Mouse (Mus musculus): ENCODE results near the gene Bcas3. TPM values are rescaled to one million over a fixed set of nuclear protein-coding genes. Genes with fewer than 3 reads are reported as not detected.

The Bcas3 gene
- polyA plus RNA-seq (2015; fragmentation: Nextera tagmentation; extraction: Ambion mirVana), result 29.7 and 38.7 TPM in 2 replicates

DNA sequence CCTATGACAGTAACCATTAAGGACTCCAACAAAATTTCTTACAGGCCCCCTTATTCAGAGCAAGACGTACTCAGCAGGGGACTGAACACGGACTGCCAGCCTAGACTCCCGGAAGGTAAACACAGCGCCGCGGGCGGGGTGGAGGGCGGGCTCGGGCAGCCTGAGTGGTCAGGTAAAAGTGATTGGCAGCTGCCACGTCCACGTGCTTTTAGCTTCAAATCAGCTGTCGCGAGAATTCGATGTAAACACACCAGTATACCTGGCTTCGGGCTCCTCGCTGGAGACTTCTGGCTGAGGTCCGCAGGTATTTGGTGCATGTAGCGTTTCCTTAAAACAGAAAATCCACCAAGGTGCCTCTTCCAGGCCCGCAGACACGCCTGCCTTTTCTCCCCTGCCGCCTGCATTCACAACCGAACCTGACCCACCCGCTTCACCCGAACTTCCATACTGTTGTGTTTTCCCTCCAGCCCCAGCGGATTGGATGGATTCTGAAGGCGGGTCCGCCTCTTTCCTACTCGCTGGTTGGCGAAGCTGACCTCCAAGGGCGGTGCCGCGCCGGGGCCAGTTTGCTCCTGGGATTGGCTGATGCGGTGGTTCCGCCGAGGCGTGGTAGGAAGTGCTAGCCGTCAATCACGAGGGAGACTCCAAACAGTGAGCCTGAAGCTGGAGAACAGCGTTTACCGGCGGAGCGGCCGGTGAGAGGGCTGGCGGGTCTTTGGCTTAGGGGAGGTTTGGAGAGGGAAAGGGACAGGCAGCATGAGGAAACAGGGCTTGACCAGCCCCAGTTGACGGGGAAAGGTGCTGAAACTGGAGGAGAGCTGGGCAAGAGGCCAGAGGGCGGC, at the start of gene Bcas3:
TSS of gene Bcas3 (plus strand) at position 629 of the 842 bp plus-strand sequence.
- peak within 1 kb of the TSS; percentile 59; the same call in 1 of the 2 replicates for H3K27ac ChIP-seq (ENCODE audit: low read depth, low read length)
- peaks cover 4% of the 10 kb centered on the region; the same call in 1 of the 2 replicates for H3K36me3 ChIP-seq (ENCODE audit: control insufficient read depth, insufficient read depth, low read length)
- H3K4me3 ChIP-seq (ENCODE audit: low read length), result peak within 1 kb of the TSS; percentile 77
- peak within 1 kb of the TSS; percentile 76 for H3K4me2 ChIP-seq (ENCODE audit: low read length)
- no peaks in the 10 kb centered on the region for H3K27me3 ChIP-seq (replicated peaks; ENCODE audit: control insufficient read depth, insufficient read depth, low read length)
- ATAC-seq, result peak; percentile 99
- H3K9me3 ChIP-seq (ENCODE audit: control insufficient read depth, low read length), result no peaks in the 10 kb centered on the region
- peaks cover 10% of the 10 kb centered on the region for H3K4me1 ChIP-seq (ENCODE audit: control insufficient read depth, insufficient read depth, low read depth, low read length)
- H3K9ac ChIP-seq (ENCODE audit: low read depth, low read length), result peak within 1 kb of the TSS; percentile 86
- under 1% methylated on average over 47 of the region's 47 CpGs for WGBS

- Histone ChIP-seq H3K27ac (ENCODE audit: low read depth, low read length) (no peak overlapping the region), H3K27me3 (replicated peaks; ENCODE audit: control insufficient read depth, insufficient read depth, low read length) (no peaks in the 10 kb centered on the region), H3K4me3 (ENCODE audit: low read length) (no peak overlapping the region), H3K4me2 (ENCODE audit: low read length) (no peak overlapping the region), H3K9me3 (ENCODE audit: control insufficient read depth, low read length) (no peaks in the 10 kb centered on the region), H3K4me1 (ENCODE audit: control insufficient read depth, insufficient read depth, low read depth, low read length) (no peaks in the 10 kb centered on the region), H3K9ac (ENCODE audit: low read depth, low read length) (no peak overlapping the region), H3K36me3 (ENCODE audit: control insufficient read depth, insufficient read depth, low read length) (no peaks in the 10 kb centered on the region)
- ATAC-seq, result no peak
- 70% methylated on average over 4 of the region's 4 CpGs for WGBS
These were observed 46.2 kb upstream of the Bcas3 start for GRCm38 (mm10) chr11:85306577-85307260.

DNA sequence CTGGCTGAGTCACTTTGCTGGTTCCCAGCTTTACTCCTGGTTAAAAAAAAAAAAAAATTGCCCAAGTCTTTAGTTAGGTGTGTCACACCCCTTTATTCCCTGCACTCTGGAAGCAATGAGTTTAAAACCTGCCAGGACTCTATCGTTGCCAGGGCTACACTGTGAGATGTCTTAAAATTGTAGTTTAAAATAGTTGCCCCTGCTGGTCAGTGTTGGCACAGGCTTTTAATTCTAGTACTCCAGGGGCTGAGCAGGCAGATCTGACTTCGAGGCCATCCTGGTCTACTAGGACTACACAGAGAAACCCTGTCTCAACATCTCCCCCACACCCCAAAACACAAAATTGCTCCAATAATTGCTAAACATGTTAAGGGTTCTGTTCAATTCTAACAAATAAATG, 44.2 kb upstream of the Bcas3 start:
- 86% methylated on average over 2 of the region's 2 CpGs for WGBS
- no peak overlapping the region for H3K4me2 ChIP-seq (ENCODE audit: low read length)
- no peak overlapping the region for H3K27ac ChIP-seq (ENCODE audit: low read depth, low read length)
- peaks cover 16% of the 10 kb centered on the region for H3K4me1 ChIP-seq (ENCODE audit: control insufficient read depth, insufficient read depth, low read depth, low read length)
- ATAC-seq, result no peak
- no peaks in the 10 kb centered on the region for H3K27me3 ChIP-seq (replicated peaks; ENCODE audit: control insufficient read depth, insufficient read depth, low read length)
- no peaks in the 10 kb centered on the region for H3K36me3 ChIP-seq (ENCODE audit: control insufficient read depth, insufficient read depth, low read length)
- H3K4me3 ChIP-seq (ENCODE audit: low read length), result no peak overlapping the region
- no peaks in the 10 kb centered on the region for H3K9me3 ChIP-seq (ENCODE audit: control insufficient read depth, low read length)
- no peak overlapping the region for H3K9ac ChIP-seq (ENCODE audit: low read depth, low read length)

DNA sequence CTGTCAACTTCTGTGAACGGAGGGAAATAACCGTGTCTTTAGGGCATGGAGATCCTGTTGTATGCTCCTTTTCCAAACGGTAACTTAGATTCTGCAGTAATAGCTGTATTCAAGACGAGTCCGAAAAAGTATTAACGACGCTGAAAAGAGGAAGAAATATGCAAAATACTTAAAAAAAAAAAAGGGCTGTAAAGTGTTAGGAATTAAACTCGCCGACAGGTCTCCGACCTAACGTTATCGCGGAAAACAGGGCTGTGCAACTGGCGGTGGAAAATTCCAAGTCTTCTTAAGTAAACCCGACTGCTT, 42.6 kb upstream of the Bcas3 start:
- H3K9me3 ChIP-seq (ENCODE audit: control insufficient read depth, low read length), result no peaks in the 10 kb centered on the region
- no peaks in the 10 kb centered on the region for H3K36me3 ChIP-seq (ENCODE audit: control insufficient read depth, insufficient read depth, low read length)
- H3K4me1 ChIP-seq (ENCODE audit: control insufficient read depth, insufficient read depth, low read depth, low read length), result peaks cover 20% of the 10 kb centered on the region
- no peaks in the 10 kb centered on the region for H3K27me3 ChIP-seq (replicated peaks; ENCODE audit: control insufficient read depth, insufficient read depth, low read length)
- no peak for ATAC-seq
- H3K27ac ChIP-seq (ENCODE audit: low read depth, low read length), result no peak overlapping the region; the same call in 1 of the 2 replicates
- 2% methylated on average over 15 of the region's 15 CpGs for WGBS
- peak overlapping the region; percentile 60 for H3K9ac ChIP-seq (ENCODE audit: low read depth, low read length)
- peak overlapping the region; percentile 99 for H3K4me3 ChIP-seq (ENCODE audit: low read length)
- peak overlapping the region; percentile 68 for H3K4me2 ChIP-seq (ENCODE audit: low read length)

- Histone ChIP-seq H3K4me2 (ENCODE audit: low read length) (peak within 1 kb of the TSS; percentile 68), H3K4me3 (ENCODE audit: low read length) (peak within 1 kb of the TSS; percentile 99), H3K27ac (ENCODE audit: low read depth, low read length) (peak within 1 kb of the TSS; percentile 93), H3K9ac (ENCODE audit: low read depth, low read length) (peak within 1 kb of the TSS; percentile 90), H3K4me1 (ENCODE audit: control insufficient read depth, insufficient read depth, low read depth, low read length) (peaks cover 20% of the 10 kb centered on the region), H3K9me3 (ENCODE audit: control insufficient read depth, low read length) (no peaks in the 10 kb centered on the region), H3K36me3 (ENCODE audit: control insufficient read depth, insufficient read depth, low read length) (no peaks in the 10 kb centered on the region), H3K27me3 (replicated peaks; ENCODE audit: control insufficient read depth, insufficient read depth, low read length) (no peaks in the 10 kb centered on the region)
- under 1% methylated on average over 59 of the region's 78 CpGs for WGBS
- ATAC-seq, result peak; percentile 95
These were observed 42.0 kb upstream of the Bcas3 start, which contains the start of gene Ppm1d for GRCm38 (mm10) chr11:85310713-85311574. TSS of gene Ppm1d (plus strand) at chr11:85311244.

GRCm38 (mm10) chr11:85311645-85312490, 41.1 kb upstream of the Bcas3 start:
- Histone ChIP-seq H3K9me3 (ENCODE audit: control insufficient read depth, low read length) (no peaks in the 10 kb centered on the region), H3K4me3 (ENCODE audit: low read length) (peak overlapping the region; percentile 99), H3K4me2 (ENCODE audit: low read length) (peak overlapping the region; percentile 65), H3K4me1 (ENCODE audit: control insufficient read depth, insufficient read depth, low read depth, low read length) (peaks cover 20% of the 10 kb centered on the region), H3K36me3 (ENCODE audit: control insufficient read depth, insufficient read depth, low read length) (no peaks in the 10 kb centered on the region), H3K9ac (ENCODE audit: low read depth, low read length) (peak overlapping the region; percentile 90), H3K27ac (ENCODE audit: low read depth, low read length) (peak overlapping the region; percentile 93), H3K27me3 (replicated peaks; ENCODE audit: control insufficient read depth, insufficient read depth, low read length) (no peaks in the 10 kb centered on the region)
- peak; percentile 15; the same call in 1 of the 2 replicates for ATAC-seq
- WGBS, result under 1% methylated on average over 43 of the region's 56 CpGs

DNA sequence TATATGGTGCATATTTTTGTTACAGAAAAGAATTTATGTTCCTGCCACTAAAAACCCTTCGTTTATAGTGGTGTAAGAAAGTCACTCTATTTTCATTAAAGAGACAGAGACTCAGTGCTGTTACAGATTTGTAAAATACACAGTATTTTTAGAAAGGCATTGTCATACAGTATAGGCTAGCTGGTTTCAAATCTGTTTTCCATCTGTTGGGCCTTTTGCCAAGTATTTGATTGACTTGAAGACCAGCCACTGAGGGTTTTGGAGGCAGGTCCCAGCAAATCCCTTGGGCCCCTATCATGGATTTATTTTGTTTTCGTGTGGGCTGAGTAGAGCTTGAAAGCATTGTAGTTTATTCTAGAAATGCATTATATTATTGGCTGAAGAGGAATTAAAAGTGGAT, 40.1 kb upstream of the Bcas3 start:
- Histone ChIP-seq H3K9ac (ENCODE audit: low read depth, low read length) (no peak overlapping the region; the same call in 1 of the 2 replicates), H3K4me2 (ENCODE audit: low read length) (peak overlapping the region; percentile 65), H3K9me3 (ENCODE audit: control insufficient read depth, low read length) (no peaks in the 10 kb centered on the region), H3K27me3 (replicated peaks; ENCODE audit: control insufficient read depth, insufficient read depth, low read length) (no peaks in the 10 kb centered on the region), H3K4me1 (ENCODE audit: control insufficient read depth, insufficient read depth, low read depth, low read length) (peaks cover 20% of the 10 kb centered on the region), H3K27ac (ENCODE audit: low read depth, low read length) (no peak overlapping the region), H3K36me3 (ENCODE audit: control insufficient read depth, insufficient read depth, low read length) (no peaks in the 10 kb centered on the region), H3K4me3 (ENCODE audit: low read length) (peak overlapping the region; percentile 99)
- ATAC-seq, result no peak
- WGBS, result 27% methylated on average over 2 of the region's 2 CpGs

- H3K9me3 ChIP-seq (ENCODE audit: control insufficient read depth, low read length), result no peaks in the 10 kb centered on the region
- ATAC-seq, result no peak
These were observed 39.6 kb upstream of the Bcas3 start for GRCm38 (mm10) chr11:85313361-85313760.

More at GRCm38 (mm10) chr11:85313361-85313760, 39.6 kb upstream of the Bcas3 start:
- peaks cover 20% of the 10 kb centered on the region for H3K4me1 ChIP-seq (ENCODE audit: control insufficient read depth, insufficient read depth, low read depth, low read length)
- WGBS, result 78% methylated on average over 3 of the region's 3 CpGs
- H3K9ac ChIP-seq (ENCODE audit: low read depth, low read length), result no peak overlapping the region
- peak overlapping the region; percentile 65 for H3K4me2 ChIP-seq (ENCODE audit: low read length)
- no peak overlapping the region for H3K27ac ChIP-seq (ENCODE audit: low read depth, low read length)
- H3K27me3 ChIP-seq (replicated peaks; ENCODE audit: control insufficient read depth, insufficient read depth, low read length), result no peaks in the 10 kb centered on the region
- H3K36me3 ChIP-seq (ENCODE audit: control insufficient read depth, insufficient read depth, low read length), result no peaks in the 10 kb centered on the region
- H3K4me3 ChIP-seq (ENCODE audit: low read length), result peak overlapping the region; percentile 99
